Mouse (Mus musculus): ENCODE data around the gene Dgki.

- TF ChIP-seq MAFK (IDR thresholded peaks at IDR 0.05; ENCODE audit: insufficient read depth, low read depth, low read length) (no peak), HCFC1 (IDR thresholded peaks at IDR 0.05; ENCODE audit: borderline replicate concordance, insufficient read depth, low read length) (no peak)
Measured at GRCm38 (mm10) chr6:37254144-37254543, 45.8 kb downstream of the Dgki start.

Data from ES-E14 (cell line).